Mouse (Mus musculus): ENCODE measurements around the gene Ube2d3.
"Not testable (repeated sequence)": the region's sequence is repeated elsewhere in the genome, so short reads cannot be mapped to it uniquely, and the experiment has no call there.

The Ube2d3 gene

DNA sequence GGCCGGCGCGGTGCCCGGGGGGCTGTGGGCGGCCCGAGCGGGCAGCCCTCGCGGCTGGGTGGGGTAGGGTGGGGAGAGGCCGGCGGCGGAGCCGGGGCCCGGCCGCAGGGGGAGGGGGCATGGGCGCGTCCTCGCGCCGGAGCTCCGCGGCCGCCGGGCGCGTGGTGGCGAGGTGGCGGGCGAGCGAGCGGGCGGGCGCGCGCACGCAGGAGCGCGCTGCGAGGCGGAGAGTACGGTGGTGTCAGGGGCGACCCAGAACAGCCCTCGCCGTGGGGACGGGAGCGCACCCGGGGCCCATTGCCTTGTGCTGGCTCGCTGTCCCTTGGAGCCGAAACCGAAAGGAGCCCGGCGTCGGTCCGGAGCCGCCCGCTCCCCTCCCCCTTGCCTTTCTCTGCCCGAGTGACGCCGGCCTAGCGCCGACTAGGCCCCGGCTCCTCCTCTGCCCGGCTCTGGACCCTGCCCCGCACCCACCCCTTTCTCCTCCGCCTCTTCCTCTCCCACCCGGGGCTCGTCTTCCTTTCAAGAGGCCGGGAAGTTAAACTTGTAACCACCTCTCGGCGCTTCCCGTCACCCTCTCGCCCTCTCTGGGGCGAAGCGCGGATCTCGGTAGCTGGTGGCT, 1.1 kb downstream of the Ube2d3 start:
- peak; percentile 90 for DNase-seq

GRCm38 (mm10) chr3:135439651-135440050, 1.7 kb downstream of the Ube2d3 start:
- DNase-seq, result no peak

- peak; percentile 27 for DNase-seq
These were observed 2.3 kb downstream of the Ube2d3 start for GRCm38 (mm10) chr3:135440221-135440620.

DNA sequence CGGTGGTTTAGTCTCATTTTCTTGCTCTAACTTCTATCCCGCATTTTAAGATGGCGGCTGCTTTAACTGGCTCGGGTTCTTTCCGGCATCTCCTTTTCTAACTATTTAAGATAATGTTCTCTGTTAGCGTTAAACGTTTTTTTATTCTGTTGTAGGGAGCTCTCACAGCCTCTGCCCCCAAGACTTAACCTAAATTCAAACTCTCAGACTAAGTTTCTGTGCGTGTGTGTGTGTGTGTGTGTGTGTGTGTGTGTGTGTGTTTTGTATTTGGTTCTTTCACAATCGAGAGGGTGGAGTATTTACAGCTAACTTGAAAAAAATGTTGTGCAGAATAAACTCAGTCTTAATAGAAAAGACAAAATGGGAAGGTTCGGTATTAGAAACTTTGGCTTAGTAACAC, 2.7 kb downstream of the Ube2d3 start:
- DNase-seq, result no peak

- no peak for DNase-seq
These were observed 7.0 kb downstream of the Ube2d3 start for GRCm38 (mm10) chr3:135444930-135445329.

GRCm38 (mm10) chr3:135458981-135459380, 21.0 kb downstream of the Ube2d3 start:
- DNase-seq, result no peak

GRCm38 (mm10) chr3:135468402-135468801, 30.5 kb downstream of the Ube2d3 start:
- DNase-seq, result no peak

GRCm38 (mm10) chr3:135469146-135469545, 31.2 kb downstream of the Ube2d3 start:
- no peak for DNase-seq

DNA sequence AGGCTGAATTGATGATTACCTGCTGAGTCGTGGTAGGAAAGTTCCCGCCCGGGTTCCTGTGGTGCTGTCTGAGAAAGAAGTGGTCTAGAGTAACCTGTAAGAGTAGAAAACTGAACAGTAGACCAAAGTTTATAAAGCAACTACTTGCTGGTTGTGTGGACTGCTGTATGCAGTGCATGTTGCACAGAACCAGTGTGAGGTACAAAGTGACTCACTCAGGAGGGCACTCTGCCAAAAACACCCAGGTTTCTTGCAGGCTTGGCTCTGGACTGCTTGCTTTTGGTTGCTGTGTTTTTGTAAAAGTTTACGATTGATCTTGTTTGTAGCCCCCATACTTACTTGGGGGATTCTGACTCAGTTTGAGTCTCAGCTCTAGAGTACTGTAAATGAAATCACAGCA, 32.0 kb downstream of the Ube2d3 start:
- peak; percentile 70 for DNase-seq

GRCm38 (mm10) chr3:135470823-135471222, 32.9 kb downstream of the Ube2d3 start:
- DNase-seq, result no peak

GRCm38 (mm10) chr3:135475025-135475424, 37.1 kb downstream of the Ube2d3 start:
- peak; percentile 28 for DNase-seq

GRCm38 (mm10) chr3:135476286-135476685, 38.3 kb downstream of the Ube2d3 start:
- no peak for DNase-seq

DNA sequence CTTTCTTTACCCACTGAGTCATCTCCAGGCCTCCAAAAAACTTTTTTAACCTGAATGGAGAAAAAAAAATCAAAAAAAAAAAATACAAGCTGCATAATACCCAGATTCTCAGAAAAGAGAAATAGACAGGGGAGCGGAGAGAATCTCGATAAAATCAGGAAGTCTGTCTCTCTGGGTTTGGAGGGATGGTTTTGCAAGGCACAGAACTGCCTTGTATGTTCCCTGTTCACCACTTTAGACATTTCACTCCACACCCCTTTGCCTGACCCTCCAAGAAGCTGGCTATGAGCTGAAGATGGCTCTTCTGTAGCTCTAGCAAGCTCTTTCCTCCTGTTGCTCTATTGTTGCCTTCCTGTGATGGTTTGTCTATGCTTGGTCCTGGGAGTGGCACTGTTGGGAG, 39.0 kb downstream of the Ube2d3 start:
- no peak for DNase-seq

GRCm38 (mm10) chr3:135479090-135479489, 41.1 kb downstream of the Ube2d3 start:
- DNase-seq, result not testable (repeated sequence)

DNA sequence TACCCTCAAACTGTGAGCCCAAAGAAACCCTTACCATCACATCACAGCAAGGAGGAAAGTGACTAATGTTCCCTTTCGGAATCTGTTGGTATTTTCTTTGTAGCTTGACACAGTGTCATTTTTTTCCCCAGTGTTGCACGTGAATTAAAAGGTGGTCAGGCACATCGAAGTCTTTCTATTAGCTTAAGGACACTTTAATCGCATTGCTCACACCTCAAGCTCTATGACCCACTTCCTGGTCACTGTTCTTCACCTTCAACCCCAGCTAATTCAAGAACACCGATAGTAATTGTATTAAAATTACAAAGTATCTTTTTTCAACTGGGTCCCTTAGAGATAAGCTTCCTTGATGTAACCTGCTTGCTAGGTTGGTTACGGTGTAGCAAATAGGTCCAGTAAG, 42.8 kb downstream of the Ube2d3 start:
- no peak for DNase-seq

- DNase-seq, result no peak
These were observed 43.7 kb downstream of the Ube2d3 start for GRCm38 (mm10) chr3:135481608-135482007.

DNA sequence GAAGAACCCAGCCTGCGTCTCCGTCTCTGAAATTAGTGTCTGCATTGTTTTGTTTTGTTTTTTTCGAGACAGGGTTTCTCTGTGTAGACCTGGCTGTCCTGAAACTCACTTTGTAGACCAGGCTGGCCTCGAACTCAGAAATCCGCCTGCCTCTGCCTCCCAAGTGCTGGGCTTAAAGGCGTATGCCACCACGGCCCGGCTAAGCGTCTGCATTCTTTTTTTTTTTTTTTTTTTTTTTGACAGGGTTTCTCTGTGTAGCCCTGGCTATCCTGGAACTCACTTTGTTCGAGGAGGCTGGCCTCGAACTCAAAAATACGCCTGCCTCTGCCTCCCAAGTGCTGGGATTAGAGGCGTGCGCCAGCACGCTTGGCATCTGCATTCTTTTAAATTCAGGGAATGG, 46.7 kb downstream of the Ube2d3 start:
- not testable (repeated sequence) for DNase-seq

GRCm38 (mm10) chr3:135485128-135485899, 47.4 kb downstream of the Ube2d3 start, which contains the start of gene Manba:
TSS of gene Manba (plus strand) at chr3:135485611.
- DNase-seq, result peak; percentile 87

GRCm38 (mm10) chr3:135485900-135486241, 47.9 kb downstream of the Ube2d3 start:
- no peak for DNase-seq

DNA sequence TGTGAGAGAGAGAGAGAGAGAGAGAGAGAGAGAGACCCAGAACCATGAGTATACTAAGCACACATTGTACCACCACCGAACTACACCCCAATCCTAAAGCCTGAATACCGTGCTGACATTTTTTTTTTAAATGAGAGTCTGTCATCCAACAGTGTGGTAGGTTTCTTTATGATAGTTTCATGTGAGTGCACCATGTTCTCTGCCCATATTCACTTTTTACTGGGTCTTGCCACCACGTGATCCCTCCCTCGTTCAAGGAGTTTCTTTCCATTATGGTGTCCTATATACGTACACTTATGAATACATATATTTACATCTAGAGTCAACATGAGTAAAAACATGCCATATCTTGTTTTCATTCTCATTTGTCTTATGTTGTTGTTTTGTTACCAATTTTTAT, 48.4 kb downstream of the Ube2d3 start:
- DNase-seq, result no peak

- DNase-seq, result no peak
These were observed 49.9 kb downstream of the Ube2d3 start for GRCm38 (mm10) chr3:135487803-135488202.

DNA sequence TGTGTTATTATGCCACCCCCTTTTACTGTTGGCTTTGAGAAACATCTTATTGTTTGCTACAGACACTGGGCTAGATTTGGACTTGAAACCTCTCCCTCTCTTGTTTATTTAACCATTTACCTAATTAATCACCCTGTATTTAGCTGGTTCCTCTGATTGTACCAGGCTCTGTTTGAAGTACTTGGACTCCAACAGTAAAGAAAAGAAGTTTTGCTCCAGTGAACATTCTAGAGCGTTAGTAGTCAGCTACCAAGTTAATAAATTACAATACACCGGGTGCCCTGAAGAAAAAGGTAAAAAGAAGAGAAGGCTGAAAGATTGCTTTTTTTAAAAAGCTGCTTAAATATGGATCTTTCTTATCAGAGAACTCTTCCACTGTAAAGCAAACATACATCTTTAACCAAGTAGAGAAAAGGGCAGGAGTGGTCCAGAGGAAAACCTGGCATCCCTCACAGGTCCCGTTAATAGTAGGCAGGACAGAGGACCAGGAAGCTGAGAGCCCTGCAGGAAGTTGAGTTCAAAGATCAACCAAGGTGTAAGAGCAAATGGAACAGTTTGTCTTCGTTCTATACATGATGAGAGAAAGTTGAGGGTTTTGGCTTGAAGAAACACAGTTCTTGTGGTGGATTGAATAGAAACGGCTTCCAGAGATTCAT, 52.0 kb downstream of the Ube2d3 start:
- DNase-seq, result peak; percentile 52

- no peak for DNase-seq
These were observed 53.2 kb downstream of the Ube2d3 start for GRCm38 (mm10) chr3:135491102-135491501.

DNA sequence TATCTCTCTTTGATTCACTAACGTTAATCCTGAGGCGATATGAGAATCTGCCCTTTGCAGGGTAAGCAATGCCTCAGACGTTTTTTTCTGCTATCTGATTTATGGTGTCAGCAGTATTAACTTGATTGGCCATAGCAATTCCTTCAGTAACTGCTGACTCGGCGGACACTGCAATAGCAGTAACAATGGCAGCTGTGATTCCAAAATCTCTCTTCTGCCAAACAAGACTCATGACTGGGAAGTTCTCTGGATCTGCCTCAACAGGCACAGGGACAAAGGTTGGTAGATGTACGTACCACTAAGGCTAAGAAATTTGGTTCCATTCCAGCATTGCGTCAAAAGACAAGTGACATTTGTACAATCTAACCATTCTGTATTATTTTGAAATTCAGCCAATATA, 55.4 kb downstream of the Ube2d3 start:
- DNase-seq, result not testable (repeated sequence)

Data from kidney, adult 18-20 months (tissue).